Mouse (Mus musculus) heart, postnatal 36 days (tissue): Measurements from ENCODE around the gene Lmod2. TPM values are rescaled to one million over a fixed set of nuclear protein-coding genes. Genes with fewer than 3 reads are reported as not detected.

Source experiments
- DNase-seq, 2 experiments: peaks; one replicate each; pipeline ENCODE4 v3.0.0; 2021 to 2022
- intact Hi-C: fragments of 180-260 bp; cut with DNase I; formaldehyde crosslinking; loops from one replicate; pipeline ENCODE4 v1.15.1; 2025
- total RNA-seq, 2 experiments: library from RNA; stranded (reverse); gene quantifications; 2 replicates each; pipeline ENCODE4 v1.2.3; 2021

The Lmod2 gene
- total RNA-seq, 2 experiments from 2014 or later: 760 to 1,125 TPM

DNA sequence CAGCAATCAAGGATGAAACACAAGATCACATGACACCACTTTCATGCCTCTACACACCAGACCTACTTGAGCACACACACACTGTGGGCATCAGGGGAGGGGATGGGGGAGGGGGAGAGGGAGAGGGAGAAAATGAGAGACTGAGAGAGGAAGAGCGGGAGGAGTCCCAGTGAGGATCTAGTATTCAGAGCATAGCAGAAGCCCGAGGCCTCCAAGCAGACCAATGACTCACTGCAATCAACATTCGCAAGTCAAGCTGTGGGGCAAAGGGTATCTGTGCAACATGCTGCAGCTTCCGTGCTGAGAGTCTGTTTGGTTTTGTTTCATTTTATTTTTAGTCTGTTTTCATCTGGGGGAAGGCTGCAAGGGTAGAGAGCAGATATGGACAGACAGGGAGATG is 34.5 kb downstream of the Lmod2 start:
- DNase-seq: no peak
- intact Hi-C loops: loop anchor here (2.0 to 5.0 kb wide), 2 partner anchors 31 to 90 kb away; no protein-coding TSS in a partner anchor

DNA sequence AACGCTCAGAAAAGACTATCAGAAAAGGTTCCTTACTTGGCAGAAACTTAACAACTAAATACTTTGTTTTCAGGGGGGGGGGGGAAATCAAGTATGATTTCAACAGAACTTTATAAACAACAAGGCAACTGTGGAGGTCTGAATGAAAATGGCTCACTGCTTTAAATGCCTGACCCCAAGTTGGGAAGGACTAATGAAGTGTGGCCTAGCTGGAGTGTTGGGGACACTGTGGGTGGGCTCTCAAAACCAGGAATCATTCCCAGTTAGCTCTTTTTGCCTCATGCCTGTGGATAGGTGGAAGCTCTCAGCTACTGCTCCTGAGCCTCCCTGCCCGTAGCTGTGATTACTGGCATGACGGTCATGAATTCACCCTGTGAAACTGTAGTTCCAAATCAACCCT is 36.5 kb downstream of the Lmod2 start:
- intact Hi-C loops: loop anchor here (5.0 kb wide), 1 partner anchor 88 kb away; no protein-coding TSS in a partner anchor
- DNase-seq: no peak

DNA sequence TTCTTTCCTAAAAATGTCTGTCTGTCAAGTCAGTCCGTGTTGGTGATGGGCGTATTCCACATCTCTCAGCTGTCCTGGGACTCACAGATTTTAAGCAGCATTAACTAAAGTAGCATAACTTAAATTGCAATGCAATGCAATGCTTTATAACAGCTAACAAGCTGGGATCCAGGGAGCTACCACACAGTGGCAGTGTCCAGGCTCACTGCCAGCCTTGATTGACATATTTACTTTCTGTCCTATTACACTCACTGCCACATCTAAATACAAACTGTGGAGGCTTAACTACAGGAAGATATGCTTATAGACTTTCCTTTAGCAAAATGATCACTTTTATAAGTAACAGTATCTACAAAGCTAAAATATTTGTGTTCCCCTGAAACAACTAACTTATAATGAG is 38.3 kb downstream of the Lmod2 start:
- no peak for DNase-seq
- intact Hi-C loops: no loop called here

GRCm38 (mm10) chr6:24641286-24641685 is 43.7 kb downstream of the Lmod2 start:
- DNase-seq: no peak
- intact Hi-C loops: no loop called here

DNA sequence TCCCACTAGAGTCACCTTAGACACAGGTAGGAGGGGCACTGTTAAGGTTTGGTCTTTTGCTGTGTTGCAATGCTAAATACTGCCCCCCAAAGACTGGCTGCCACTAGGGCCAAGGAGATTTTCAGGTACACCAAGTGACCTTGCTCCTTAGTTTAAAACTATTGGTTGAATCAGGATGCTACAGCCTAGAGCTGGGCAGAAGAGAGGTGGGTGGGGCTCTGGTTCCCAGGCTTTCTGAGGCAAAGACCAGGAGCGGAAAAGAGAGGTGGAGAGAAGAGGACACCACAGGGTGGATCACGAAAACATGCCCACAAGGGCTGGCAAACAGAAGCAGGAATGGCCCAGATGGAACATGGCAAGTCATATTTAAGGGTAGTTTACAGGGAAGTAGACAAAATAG is 44.6 kb downstream of the Lmod2 start:
- DNase-seq: no peak
- intact Hi-C loops: no loop called here

DNA sequence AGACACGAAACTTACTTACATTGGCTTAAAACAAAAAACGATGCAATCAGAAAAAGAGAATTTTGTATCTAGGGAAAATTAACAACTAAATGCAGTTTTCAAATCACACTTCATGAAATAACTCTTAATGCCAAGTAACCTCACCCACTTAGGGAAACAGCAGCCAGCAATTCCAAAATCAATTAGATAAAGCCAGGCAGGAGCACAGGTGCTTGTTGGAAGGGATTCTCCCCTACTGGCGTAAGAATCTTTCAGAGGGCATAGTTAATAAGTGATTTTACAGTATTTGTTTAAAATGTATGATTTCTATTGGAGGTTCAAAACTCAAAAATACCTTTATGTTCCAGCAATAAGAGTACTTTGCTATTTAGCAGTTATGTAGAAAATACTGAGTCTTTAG is 45.4 kb downstream of the Lmod2 start:
- no peak for DNase-seq
- intact Hi-C loops: no loop called here

DNA sequence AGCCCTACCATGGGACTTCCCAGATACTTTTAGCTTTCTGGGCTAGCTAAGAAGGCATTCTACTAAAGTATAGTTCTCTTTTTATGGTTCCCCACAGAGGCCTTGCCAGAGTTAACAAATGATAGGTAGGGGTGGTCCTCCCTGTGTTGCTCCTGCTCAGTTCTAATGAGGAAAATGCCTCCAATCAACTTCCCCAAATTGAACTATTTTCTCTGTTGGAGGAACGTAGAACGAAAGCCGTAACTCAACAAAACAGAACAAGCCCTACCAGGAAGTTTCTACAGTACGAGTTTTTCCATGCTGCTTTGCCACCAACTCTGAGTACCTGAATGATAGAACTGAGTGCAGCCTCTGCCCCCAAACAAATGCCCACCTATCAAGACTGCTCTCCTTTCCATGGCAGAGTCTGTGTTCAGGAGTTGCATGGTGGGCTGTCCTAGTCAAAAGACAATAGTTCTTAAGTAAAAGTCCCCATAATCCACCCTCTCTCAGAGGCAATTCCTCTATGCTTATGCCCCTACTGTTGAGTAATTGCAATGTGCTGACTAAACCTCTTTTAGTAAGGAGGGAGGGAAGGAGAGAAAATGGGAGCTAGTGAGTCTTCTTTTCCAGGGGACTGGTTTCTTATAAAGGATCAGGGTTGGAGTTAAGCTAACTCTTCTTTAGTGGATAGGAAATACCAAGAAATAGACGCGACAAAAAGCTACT is 47.9 kb downstream of the Lmod2 start:
- no peak for DNase-seq
- intact Hi-C loops: no loop called here

GRCm38 (mm10) chr6:24647103-24647691 is 49.6 kb downstream of the Lmod2 start:
- DNase-seq: no peak
- intact Hi-C loops: no loop called here

DNA sequence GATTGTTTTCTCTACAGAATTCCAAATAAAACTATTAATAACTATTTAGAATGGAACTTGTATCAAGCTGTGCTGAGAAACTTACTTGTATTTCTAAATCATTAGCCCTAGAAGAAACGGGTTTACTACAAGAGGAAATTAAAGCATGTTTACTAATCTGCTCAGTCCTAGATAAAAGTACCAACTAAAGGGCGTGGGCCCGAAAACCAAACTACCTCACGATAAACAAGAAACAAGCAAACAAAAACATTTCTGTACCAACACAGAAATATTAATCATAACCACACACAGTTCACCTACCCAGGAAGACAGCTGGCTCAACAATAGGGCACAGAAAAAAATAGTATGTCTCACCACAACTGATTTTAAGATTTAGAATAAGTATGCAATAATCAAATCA is 50.8 kb downstream of the Lmod2 start:
- intact Hi-C loops: no loop called here

GRCm38 (mm10) chr6:24650719-24651118 is 53.2 kb downstream of the Lmod2 start:
- intact Hi-C loops: no loop called here

More for the DNA sequence above, 50.8 kb downstream of the Lmod2 start:
- no peak for DNase-seq

DNA sequence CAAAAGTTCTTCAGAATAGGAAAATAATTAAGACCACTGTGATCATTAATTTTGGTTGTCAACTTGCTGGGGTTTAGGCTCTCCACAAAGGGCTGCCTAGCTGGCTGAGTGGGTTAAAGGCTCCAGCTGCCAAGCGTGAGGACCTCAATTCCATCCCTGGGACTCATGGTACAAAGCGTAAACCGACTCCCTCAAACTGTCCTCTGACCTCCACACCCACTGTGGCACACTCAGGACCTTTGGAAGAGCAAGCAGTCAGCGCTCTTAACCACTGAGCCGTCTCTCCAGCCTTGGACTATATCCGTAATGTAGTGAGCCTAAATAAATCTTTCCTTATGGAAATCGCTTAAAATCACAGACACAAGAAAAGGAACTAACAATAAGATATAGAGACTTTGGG is 54.0 kb downstream of the Lmod2 start:
- intact Hi-C loops: no loop called here

More at GRCm38 (mm10) chr6:24650719-24651118, 53.2 kb downstream of the Lmod2 start:
- no peak for DNase-seq

More for the DNA sequence above, 54.0 kb downstream of the Lmod2 start:
- no peak for DNase-seq

Other genes starting within 250 kb of the Lmod2 start
- under 1 TPM; 0.42 to 0.46 TPM for gene Iqub, start 82.7 kb upstream of the Lmod2 start, total RNA-seq
- 1,000 to 10,000 TPM; 1,562 to 1,637 TPM for gene Ndufa5, start 69.7 kb upstream of the Lmod2 start, total RNA-seq
- gene Asb15, start 69.6 kb upstream of the Lmod2 start, total RNA-seq: 10 to 100 TPM; 52.2 to 59.3 TPM
- 10 to 100 TPM; 26.4 to 32.7 TPM for gene Wasl, start 67.2 kb downstream of the Lmod2 start, total RNA-seq
- not detected for gene Hyal6, start 135.5 kb downstream of the Lmod2 start, total RNA-seq
- gene Hyal4, start 150.6 kb downstream of the Lmod2 start, total RNA-seq: not detected
- gene Spam1, start 193.4 kb downstream of the Lmod2 start, total RNA-seq: not detected